Mouse (Mus musculus) layer of hippocampus, adult 18-20 months (tissue): ENCODE measurements around the gene Kdelr2. TPM values are rescaled to one million over a fixed set of nuclear protein-coding genes. Genes with fewer than 3 reads are reported as not detected.
"Not testable (repeated sequence)": the region's sequence is repeated elsewhere in the genome, so short reads cannot be mapped to it uniquely, and the experiment has no call there.

Experiments used
- DNase-seq, 2 experiments: peaks; one replicate each; pipeline ENCODE4 v3.0.0; 2022; ENCODE audit warnings: low spot score in 2 of 2
- long read RNA-seq: library from polyadenylated mRNA; stranded (forward); transcript quantifications from one replicate; pipeline ENCODE4 v2.0.0, GENCODE M21; 2021
- total RNA-seq, 2 experiments: library from RNA; stranded (reverse); gene quantifications; 2 replicates each; pipeline ENCODE4 v1.2.3; 2021

Gene Kdelr2
- 10 to 100 TPM; 35.3 to 38.9 TPM for total RNA-seq
- long read RNA-seq, transcript Kdelr2-201 (5 exons, 1,829 nt) = major isoform, 13 of 14 reads
- long read RNA-seq, partial matches to known transcripts = 1 of 14 reads
- long read RNA-seq, other reads (novel, unspliced or antisense) = 0 of 14 reads

GRCm38 (mm10) chr5:143403221-143404147, at the start of gene Kdelr2:
TSS of gene Kdelr2 (plus strand) at chr5:143403838.
- DNase-seq = peak; percentile 84 to 93

GRCm38 (mm10) chr5:143356017-143356416, 47.6 kb upstream of the Kdelr2 start:
- DNase-seq = no peak

GRCm38 (mm10) chr5:143356686-143357388, 46.8 kb upstream of the Kdelr2 start, which contains the start of gene Grid2ip:
TSS of gene Grid2ip (plus strand) at chr5:143357338.
- DNase-seq = no peak

- DNase-seq = no peak
Observed at GRCm38 (mm10) chr5:143357564-143357963, 46.1 kb upstream of the Kdelr2 start.

- no peak for DNase-seq
Observed at GRCm38 (mm10) chr5:143359263-143359662, 44.4 kb upstream of the Kdelr2 start.

GRCm38 (mm10) chr5:143360000-143360399, 43.6 kb upstream of the Kdelr2 start:
- DNase-seq = no peak

- no peak for DNase-seq
Observed at GRCm38 (mm10) chr5:143361428-143361827, 42.2 kb upstream of the Kdelr2 start.

- DNase-seq = no peak
Observed at GRCm38 (mm10) chr5:143363678-143364615, 39.7 kb upstream of the Kdelr2 start.

- DNase-seq = no peak
Observed at GRCm38 (mm10) chr5:143367931-143368330, 35.7 kb upstream of the Kdelr2 start.

GRCm38 (mm10) chr5:143369611-143370255, 33.9 kb upstream of the Kdelr2 start:
- no peak for DNase-seq

GRCm38 (mm10) chr5:143370416-143371145, 33.1 kb upstream of the Kdelr2 start:
- DNase-seq = no peak

GRCm38 (mm10) chr5:143371146-143371510, 32.5 kb upstream of the Kdelr2 start:
- no peak for DNase-seq

- DNase-seq = peak in 1 of 2 experiments; percentile 30
Observed at GRCm38 (mm10) chr5:143372818-143373217, 30.8 kb upstream of the Kdelr2 start.

GRCm38 (mm10) chr5:143375242-143375641, 28.4 kb upstream of the Kdelr2 start:
- peak; percentile 22 to 63 for DNase-seq

GRCm38 (mm10) chr5:143376156-143376555, 27.5 kb upstream of the Kdelr2 start:
- DNase-seq = no peak

GRCm38 (mm10) chr5:143386797-143387621, 16.6 kb upstream of the Kdelr2 start:
- DNase-seq = no peak

GRCm38 (mm10) chr5:143394184-143394583, 9.5 kb upstream of the Kdelr2 start:
- DNase-seq = no peak

GRCm38 (mm10) chr5:143394966-143395365, 8.7 kb upstream of the Kdelr2 start:
- DNase-seq = not testable (repeated sequence)

- DNase-seq = no peak
Observed at GRCm38 (mm10) chr5:143395649-143396048, 8.0 kb upstream of the Kdelr2 start.
